Mouse (Mus musculus) splenic B cell, adult 2 months (primary cell): ENCODE data around the gene Sprtn.
A peak's percentile ranks its signal among the peaks of the same experiment; 100 is the strongest.

ENCODE experiments used
- DNase-seq: peaks from one replicate; pipeline ENCODE4 v3.0.0-alpha.2; 2011; ENCODE audit warnings: low read depth, low spot score
- H3K27me3 ChIP-seq: 2 replicates; pipeline ENCODE4 v1.6.1; 2012; ENCODE audit warnings: mild to moderate bottlenecking, low read length, moderate library complexity, mixed read lengths; ENCODE audit not compliant: control insufficient read depth, poor library complexity, insufficient read depth, severe bottlenecking
- H3K36me3 ChIP-seq: 2 replicates; pipeline ENCODE4 v1.6.1; 2012; ENCODE audit warnings: mild to moderate bottlenecking, low read length, moderate library complexity, mixed read lengths; ENCODE audit not compliant: control insufficient read depth, poor library complexity, insufficient read depth, severe bottlenecking

Sprtn gene

GRCm38 (mm10) chr8:124921369-124922279, 23.9 kb downstream of the Sprtn start:
- Histone ChIP-seq H3K27me3 (no peaks in the 10 kb centered on the region), H3K36me3 (no peaks in the 10 kb centered on the region)
- DNase-seq = peak; percentile 44

- no peaks in the 10 kb centered on the region for H3K36me3 ChIP-seq
- H3K27me3 ChIP-seq = no peaks in the 10 kb centered on the region
- peak; percentile 42 for DNase-seq
Measured at GRCm38 (mm10) chr8:124922490-124923089, 24.9 kb downstream of the Sprtn start.

- Histone ChIP-seq H3K36me3 (no peaks in the 10 kb centered on the region), H3K27me3 (no peaks in the 10 kb centered on the region)
- peak; percentile 30 for DNase-seq
Measured at GRCm38 (mm10) chr8:124923971-124924652, 26.4 kb downstream of the Sprtn start.

- no peaks in the 10 kb centered on the region for H3K27me3 ChIP-seq
- peak; percentile 49 for DNase-seq
- H3K36me3 ChIP-seq = no peaks in the 10 kb centered on the region
Measured at GRCm38 (mm10) chr8:124925544-124926266, 28.0 kb downstream of the Sprtn start.

- H3K36me3 ChIP-seq = no peaks in the 10 kb centered on the region
- no peak for DNase-seq
- no peaks in the 10 kb centered on the region for H3K27me3 ChIP-seq
Measured at GRCm38 (mm10) chr8:124926351-124926771, 28.7 kb downstream of the Sprtn start.

GRCm38 (mm10) chr8:124929006-124929405, 31.3 kb downstream of the Sprtn start:
- Histone ChIP-seq H3K36me3 (no peaks in the 10 kb centered on the region), H3K27me3 (no peaks in the 10 kb centered on the region)
- DNase-seq = no peak

- no peak for DNase-seq
- no peaks in the 10 kb centered on the region for H3K27me3 ChIP-seq
- no peaks in the 10 kb centered on the region for H3K36me3 ChIP-seq
Measured at GRCm38 (mm10) chr8:124930086-124930485, 32.4 kb downstream of the Sprtn start.

- DNase-seq = peak; percentile 32
- H3K27me3 ChIP-seq = no peaks in the 10 kb centered on the region
- H3K36me3 ChIP-seq = no peaks in the 10 kb centered on the region
Measured at GRCm38 (mm10) chr8:124930649-124931048, 33.0 kb downstream of the Sprtn start.

- no peak for DNase-seq
- H3K36me3 ChIP-seq = no peaks in the 10 kb centered on the region
- no peaks in the 10 kb centered on the region for H3K27me3 ChIP-seq
Measured at GRCm38 (mm10) chr8:124932435-124932834, 34.7 kb downstream of the Sprtn start.

- DNase-seq = no peak
- Histone ChIP-seq H3K27me3 (no peaks in the 10 kb centered on the region), H3K36me3 (no peaks in the 10 kb centered on the region)
Measured at GRCm38 (mm10) chr8:124935116-124935515, 37.4 kb downstream of the Sprtn start.

- no peak for DNase-seq
- H3K36me3 ChIP-seq = 0 out of 2 replicates have a peak, but pooled peaks cover 4% of the 10 kb centered on the region
Measured at GRCm38 (mm10) chr8:124936699-124937098, 39.0 kb downstream of the Sprtn start.

GRCm38 (mm10) chr8:124937293-124937692, 39.6 kb downstream of the Sprtn start:
- DNase-seq = no peak
- Histone ChIP-seq H3K36me3 (0 out of 2 replicates have a peak, but pooled peaks cover 4% of the 10 kb centered on the region), H3K27me3 (no peaks in the 10 kb centered on the region)

More at GRCm38 (mm10) chr8:124936699-124937098, 39.0 kb downstream of the Sprtn start:
- H3K27me3 ChIP-seq = no peaks in the 10 kb centered on the region

- Histone ChIP-seq H3K36me3 (0 out of 2 replicates have a peak, but pooled peaks cover 4% of the 10 kb centered on the region), H3K27me3 (no peaks in the 10 kb centered on the region)
- DNase-seq = no peak
Measured at GRCm38 (mm10) chr8:124943801-124944200, 46.1 kb downstream of the Sprtn start.

- Histone ChIP-seq H3K27me3 (no peaks in the 10 kb centered on the region), H3K36me3 (0 out of 2 replicates have a peak, but pooled peaks cover 4% of the 10 kb centered on the region)
- DNase-seq = no peak
Measured at GRCm38 (mm10) chr8:124944406-124944805, 46.7 kb downstream of the Sprtn start.
